Mouse (Mus musculus): ENCODE results near the gene Rfx3.

- TF ChIP-seq CTCF (IDR thresholded peaks at IDR 0.05) = no peak
- TF ChIP-seq EP300 (IDR thresholded peaks at IDR 0.05) = no peak
Observed at GRCm38 (mm10) chr19:27904655-27905054, 106.3 kb downstream of the Rfx3 start.

Data from lung, postnatal 0 days (tissue).